Mouse (Mus musculus): ENCODE measurements at regions not wholly inside any gene's neighbourhood (a gene's known extent, or its start where the extent isn't known, plus 50 kb on each side); places are given as distances from the start of the nearest gene placed in this dataset.

DNA sequence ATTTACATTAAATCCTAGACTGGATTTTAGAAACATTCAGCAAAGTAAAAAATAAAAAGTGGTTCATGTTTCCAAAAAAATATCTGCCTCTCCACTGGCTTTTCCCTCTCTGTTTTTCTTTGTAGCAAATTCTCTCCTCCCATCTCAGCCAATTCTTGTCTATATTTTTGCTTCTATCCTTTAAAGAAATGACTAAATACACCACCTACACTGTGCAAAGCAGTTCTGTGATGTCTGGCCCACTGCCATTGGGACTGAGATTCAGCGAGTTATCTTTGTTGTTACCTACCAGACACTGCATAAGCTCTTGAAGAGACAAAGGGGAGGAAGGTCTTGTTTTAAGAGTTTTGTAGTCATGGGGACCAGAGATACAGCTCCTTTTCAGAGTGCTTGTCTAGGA, 835.8 kb upstream of the Klhl29 start:
- peak; percentile 15 to 27 for DNase-seq (ENCODE audit: low spot score in 2 of 2)

DNA sequence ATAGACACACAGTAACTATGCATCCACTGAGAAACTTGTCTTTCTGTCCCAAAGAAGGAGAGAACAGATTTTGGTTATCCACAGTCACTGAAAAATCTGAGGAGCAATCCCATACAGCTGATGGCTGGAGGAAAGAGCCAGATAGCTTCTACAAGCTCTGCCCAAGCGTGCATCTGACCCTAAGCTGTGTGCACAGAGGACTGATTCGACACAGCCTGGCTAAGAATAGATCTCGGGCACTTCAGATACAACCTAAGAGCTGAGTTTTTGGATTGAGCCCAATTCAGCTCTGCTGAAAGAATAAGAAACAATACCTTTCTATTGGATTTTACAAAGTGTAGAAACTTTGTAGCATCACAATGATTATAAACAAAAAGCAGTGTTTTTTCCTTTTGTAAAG, 813.8 kb upstream of the Klhl29 start:
- DNase-seq (ENCODE audit: low spot score in 2 of 2) = no peak

DNA sequence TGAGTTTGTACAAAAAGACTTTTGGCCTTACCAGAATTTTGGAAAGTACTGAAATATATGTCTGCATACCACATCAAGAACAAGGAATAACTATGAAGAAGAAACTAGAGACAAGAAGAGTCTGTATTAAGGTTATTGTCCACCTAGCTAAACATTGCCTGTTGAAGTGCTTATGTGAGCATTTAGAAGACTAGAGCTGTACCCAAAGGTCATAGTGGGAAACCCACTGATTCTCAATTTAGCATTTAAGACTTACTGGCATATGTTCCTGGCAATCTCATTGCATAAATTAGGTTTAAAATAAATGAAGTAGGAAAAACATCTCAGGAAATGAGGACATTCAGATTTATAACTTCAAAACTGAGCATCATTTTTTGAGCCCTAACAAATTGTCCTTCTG, 793.3 kb upstream of the Klhl29 start:
- no peak for DNase-seq (ENCODE audit: low spot score in 2 of 2)

- DNase-seq (ENCODE audit: low spot score in 2 of 2) = no peak
Measured at GRCm38 (mm10) chr12:6154287-6154686, 778.8 kb upstream of the Klhl29 start.

DNA sequence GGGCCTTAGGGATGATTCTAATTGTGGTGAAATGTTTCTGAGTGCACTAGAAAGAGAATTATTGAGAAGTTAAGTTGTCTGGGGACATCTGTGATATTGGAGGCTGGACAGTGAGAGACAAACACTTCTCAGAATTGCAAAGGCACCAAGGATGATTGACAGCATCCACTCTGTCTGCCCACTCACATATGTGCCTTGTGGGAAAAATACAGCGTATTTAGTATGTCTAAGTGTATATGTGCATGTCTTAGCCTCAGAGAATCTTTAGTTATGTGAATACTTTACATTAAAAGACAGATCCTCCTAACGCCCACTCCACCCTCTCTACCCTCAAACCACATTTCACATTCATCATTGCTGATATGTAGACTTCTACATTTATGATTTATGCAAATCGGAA, 776.0 kb upstream of the Klhl29 start:
- no peak for DNase-seq (ENCODE audit: low spot score in 2 of 2)

DNA sequence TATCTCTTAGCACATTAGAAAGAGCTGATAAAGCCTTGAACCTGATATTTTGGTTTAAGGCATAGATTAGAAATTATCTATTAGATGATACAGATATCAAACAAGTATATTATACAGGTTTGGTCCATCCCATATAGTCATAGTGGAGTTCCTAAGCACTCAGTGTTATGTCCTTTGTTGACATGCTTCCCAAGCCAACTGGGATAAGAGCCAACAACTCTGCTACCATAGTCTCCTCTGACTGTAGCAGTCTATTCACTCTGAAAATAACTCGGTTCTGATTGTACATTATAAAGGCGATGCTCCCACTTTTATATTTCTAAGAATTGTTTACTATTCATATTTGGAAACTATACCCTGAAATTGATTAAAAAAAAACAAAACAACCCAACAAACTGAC, 757.0 kb upstream of the Klhl29 start:
- no peak for DNase-seq (ENCODE audit: low spot score in 2 of 2)

GRCm38 (mm10) chr12:6119557-6119956, 744.1 kb upstream of the Klhl29 start:
- no peak for DNase-seq (ENCODE audit: low spot score in 2 of 2)

- DNase-seq (ENCODE audit: low spot score in 2 of 2) = no peak
Measured at GRCm38 (mm10) chr12:6115254-6115653, 739.8 kb upstream of the Klhl29 start.

GRCm38 (mm10) chr12:6097295-6097694, 721.8 kb upstream of the Klhl29 start:
- no peak for DNase-seq (ENCODE audit: low spot score in 2 of 2)

- no peak for DNase-seq (ENCODE audit: low spot score in 2 of 2)
Measured at GRCm38 (mm10) chr12:6087627-6088350, 712.3 kb upstream of the Klhl29 start.

DNA sequence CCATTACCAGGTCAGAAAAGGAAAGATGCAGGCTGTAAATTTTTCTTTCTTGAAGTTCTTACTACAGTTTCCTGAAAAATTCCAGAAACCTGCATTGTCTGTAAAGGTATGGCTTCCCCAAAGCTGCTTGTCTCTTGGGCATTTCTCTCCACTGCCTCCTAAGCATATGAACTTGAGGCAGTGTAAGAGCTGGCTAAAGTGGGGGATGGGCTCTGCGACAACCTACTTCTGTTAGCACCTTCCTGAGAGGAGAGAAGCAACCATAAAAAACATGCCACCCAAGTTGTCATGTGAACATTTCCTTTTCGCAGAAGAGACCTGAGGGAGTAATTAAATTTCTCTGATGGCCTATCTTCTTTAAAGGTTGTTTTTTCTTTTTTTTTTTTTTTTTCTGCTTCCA, 711.6 kb upstream of the Klhl29 start:
- DNase-seq (ENCODE audit: low spot score in 2 of 2) = no peak

DNA sequence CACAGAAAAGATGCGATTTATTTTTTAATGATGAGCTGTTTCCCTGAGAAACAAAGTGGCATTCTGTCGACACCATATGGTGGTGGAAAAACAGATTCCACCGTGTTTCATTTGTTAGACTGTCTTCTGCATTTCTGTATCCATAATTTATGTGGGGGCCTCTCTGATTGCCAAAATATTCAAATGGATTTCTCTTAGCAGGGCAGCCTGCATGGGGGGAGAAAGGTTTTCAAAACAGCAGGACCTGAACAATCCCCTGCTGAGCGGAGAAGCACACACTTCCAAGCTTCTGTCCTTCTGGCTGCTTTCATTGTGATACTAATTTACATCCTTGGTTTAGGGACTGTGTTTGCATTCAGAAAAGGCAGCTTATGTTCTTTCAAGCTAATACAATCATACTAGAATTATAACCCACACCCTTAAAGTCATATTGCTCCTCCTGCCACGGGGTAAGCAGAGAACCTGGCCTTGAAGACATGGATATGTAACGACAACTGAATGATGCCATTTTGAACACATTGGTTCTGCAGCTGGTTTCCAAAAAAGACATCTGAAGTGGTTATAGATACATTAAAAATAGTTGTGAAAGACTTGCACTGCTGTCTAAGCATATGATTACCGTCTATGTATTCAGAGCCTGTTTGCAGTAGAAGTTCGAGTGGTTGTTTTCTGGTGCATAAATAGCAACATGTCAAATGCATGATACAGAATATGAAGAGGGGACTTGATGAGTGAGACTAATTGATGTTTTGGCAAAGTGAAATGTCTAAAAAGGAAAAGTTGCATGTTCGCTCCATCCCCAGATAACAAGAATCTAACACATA, 671.6 kb upstream of the Klhl29 start:
- peak in 1 of 2 experiments; percentile 6 for DNase-seq (ENCODE audit: low spot score in 2 of 2)

DNA sequence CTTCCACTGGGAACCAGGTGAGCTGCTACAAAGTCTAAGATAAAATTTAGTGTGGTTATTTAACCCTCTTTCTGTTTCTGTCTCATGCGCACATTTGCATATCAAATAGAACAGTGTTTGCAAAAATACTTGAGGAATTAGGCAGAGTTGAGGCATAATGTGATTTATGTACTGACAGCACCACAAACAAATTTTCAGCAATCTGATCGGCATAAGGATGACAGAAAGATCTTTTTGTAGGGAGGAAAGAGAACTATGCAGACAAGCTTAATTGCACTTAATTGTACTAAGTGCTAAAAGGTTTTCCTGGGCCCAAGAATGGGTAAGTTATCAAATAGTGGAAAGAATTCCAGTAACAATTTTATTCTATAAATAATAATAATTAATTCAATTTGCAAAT, 670.6 kb upstream of the Klhl29 start:
- DNase-seq (ENCODE audit: low spot score in 2 of 2) = no peak

DNA sequence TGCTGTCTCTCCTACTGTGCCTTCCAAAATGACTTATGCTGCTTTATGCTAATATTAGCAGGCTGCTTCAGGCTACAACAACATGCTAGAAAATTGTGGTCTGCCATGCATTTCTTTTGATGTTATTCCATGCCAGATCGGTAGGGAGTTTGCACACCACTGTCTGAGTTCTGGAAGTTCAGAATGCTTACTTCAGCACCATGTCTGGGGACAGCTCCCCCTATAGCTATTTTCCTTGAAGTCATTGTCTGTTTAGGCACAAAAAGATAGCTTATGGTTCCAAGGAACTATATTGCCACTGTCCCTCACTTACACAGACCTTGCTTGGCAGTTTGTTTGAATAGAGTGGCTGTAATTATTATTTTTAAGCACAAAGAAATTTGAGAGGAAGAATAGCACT, 666.8 kb upstream of the Klhl29 start:
- no peak for DNase-seq (ENCODE audit: low spot score in 2 of 2)

- DNase-seq (ENCODE audit: low spot score in 2 of 2) = no peak
Measured at GRCm38 (mm10) chr12:6024111-6024510, 648.6 kb upstream of the Klhl29 start.

DNA sequence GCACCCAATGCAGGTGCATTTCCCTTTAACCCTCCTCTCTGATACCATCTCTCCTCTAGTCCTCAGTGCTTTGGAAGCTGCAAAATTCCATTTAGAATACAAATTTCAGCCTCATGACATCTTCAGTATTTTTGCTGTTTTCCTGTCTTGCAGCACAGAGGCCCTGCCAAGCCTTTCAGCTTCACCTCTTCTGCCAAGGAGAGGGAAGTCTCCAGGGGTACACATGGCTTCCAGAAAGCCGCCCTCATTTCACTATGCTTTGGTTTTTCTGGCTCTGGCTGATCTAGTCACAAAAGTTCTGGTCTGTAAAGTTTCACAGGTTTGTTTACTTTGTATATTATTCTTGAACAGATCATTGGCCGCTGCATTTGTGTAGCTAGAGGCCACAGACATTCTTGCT, 647.0 kb upstream of the Klhl29 start:
- no peak for DNase-seq (ENCODE audit: low spot score in 2 of 2)

DNA sequence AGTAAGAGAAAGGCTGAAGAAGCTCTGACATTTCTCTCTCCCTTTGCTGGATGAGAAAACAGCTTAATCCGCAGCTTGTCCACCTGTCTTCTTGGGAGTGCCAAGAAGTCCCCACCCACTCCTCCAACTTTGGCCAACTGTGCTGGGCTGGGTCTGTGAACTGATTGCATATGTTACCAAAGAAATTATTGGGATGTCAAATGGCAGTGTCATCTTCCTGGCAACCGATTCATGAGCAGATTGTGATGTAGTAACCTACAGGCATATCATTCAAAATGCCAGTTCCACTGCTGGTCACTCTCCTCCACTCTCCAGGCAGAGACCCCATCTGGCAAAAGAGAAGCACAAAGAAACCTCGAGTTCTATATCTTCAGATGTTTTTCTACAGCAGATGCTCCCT, 625.5 kb upstream of the Klhl29 start:
- no peak for DNase-seq (ENCODE audit: low spot score in 2 of 2)

DNA sequence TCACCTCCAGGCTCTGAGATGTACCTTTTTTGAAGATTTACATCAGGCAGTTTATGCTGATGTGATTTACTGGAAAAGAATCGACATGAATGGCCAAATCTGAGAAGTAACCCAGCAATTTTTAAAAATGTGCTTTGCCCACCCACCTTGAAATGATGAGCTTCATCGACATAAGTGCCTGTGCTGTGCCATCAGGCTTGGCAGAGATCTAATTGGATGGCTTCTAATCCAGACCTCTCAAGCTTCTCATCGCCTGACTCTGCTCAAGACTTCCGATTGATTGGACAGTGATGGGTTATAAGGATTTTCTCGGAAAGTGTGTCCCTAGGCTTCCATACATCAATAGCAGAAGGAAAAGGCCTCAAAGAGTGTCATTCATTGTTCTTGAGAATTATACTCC, 621.9 kb upstream of the Klhl29 start:
- DNase-seq (ENCODE audit: low spot score in 2 of 2) = no peak

DNA sequence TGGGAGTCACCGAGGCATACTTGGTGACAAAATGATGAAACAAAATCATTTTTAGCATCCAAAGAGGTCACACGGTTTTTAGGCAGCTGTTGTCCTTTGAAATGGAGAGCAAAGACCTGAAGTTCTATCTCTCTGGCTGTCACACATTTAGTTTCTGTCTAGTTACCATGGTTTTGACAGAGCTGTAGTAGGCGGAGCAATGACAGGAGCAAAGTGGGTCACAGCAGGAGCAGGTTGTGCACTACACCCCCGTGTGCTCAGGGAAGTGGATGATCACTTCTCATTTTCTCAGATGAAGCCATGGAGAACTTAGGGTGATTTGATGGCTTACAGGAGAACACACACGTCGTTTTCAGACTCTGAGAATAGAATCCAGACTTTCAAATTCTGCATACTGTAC, 621.2 kb upstream of the Klhl29 start:
- no peak for DNase-seq (ENCODE audit: low spot score in 2 of 2)

DNA sequence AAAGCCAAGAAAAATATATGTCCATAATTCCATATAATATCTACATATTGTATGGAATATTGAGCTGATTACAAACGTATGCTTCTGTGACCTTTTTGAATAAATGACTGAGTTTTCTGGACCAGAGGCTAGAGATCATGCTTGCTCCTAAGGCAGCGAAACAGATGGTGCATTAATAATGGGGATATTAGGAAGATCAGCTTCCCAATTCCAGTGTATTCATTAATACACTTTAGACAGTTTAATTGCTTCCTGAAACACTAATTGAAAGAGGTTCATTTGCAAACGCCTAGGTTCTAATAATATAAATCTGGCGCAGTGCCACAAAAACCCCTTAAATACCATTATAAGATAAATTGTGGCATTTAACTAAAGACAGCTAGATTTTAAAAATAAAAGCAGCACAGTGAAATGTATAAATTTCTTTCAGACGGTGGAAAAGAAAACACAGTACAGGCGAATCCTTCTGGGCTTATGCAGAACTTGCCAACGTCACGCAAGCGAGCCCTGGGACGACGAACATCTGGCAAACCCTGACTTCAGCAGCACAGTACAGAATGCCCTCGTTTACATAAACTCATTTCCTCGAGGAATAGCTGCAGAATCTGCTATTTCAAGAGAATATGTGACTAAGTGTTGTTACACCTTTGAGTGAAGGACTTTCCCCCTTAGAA, 608.6 kb upstream of the Klhl29 start:
- DNase-seq (ENCODE audit: low spot score in 2 of 2) = no peak

- DNase-seq (ENCODE audit: low spot score in 2 of 2) = no peak
Measured at GRCm38 (mm10) chr12:5982096-5982495, 606.6 kb upstream of the Klhl29 start.

- no peak for DNase-seq (ENCODE audit: low spot score in 2 of 2)
Measured at GRCm38 (mm10) chr12:5975926-5976325, 600.4 kb upstream of the Klhl29 start.

GRCm38 (mm10) chr12:5969556-5969955, 594.1 kb upstream of the Klhl29 start:
- no peak for DNase-seq (ENCODE audit: low spot score in 2 of 2)

All from frontal cortex, postnatal 10 days (tissue).